Mouse (Mus musculus) frontal cortex, postnatal 14 days (tissue): ENCODE measurements around the gene Chit1.

Source experiments
- DNase-seq, 2 experiments: peaks; one replicate each; pipeline ENCODE4 v3.0.0; 2022; ENCODE audit warnings: low spot score in 2 of 2

Chit1 gene

DNA sequence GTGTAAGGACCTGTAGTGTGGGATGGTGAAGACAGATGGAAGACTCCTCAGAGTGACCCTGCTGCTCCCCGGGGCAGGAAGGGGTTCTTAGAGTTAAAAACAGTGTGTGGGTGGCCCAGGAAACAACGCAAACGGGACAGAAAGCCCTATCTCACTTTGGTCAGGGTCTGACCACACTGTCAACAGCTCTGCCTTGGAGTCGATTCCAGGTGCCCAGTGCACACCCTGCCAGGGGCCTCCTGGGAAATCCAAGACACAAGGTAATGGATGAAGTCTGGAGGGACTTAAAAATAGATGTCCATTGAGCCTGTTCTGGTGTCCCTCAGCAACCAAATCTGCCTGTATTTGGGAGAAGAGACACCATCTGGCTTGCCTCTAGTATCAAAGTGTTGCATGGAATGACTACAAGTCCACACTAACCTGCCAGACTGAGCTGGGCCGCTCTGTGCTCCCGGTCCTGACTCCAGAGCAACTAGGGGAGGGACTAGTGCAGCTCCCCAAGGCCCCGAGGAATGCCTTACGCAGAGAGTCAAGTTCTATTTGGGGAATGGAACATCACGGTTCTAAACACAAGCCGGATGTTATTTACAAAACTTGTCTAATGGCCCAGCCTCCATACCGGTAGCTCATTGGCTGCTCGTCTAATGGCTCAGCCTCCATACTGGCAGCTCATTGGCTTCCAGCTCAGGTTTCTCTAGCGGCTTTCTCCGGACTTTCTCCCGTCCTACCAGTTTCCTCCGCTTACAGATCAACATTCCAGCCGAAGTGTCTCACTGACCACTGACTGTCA is 12.1 kb upstream of the Chit1 start:
- peak; percentile 47 to 63 for DNase-seq

- DNase-seq: no peak
Measured at GRCm38 (mm10) chr1:134099516-134100235, 11.4 kb upstream of the Chit1 start.

GRCm38 (mm10) chr1:134100401-134100800 is 10.6 kb upstream of the Chit1 start:
- no peak for DNase-seq

DNA sequence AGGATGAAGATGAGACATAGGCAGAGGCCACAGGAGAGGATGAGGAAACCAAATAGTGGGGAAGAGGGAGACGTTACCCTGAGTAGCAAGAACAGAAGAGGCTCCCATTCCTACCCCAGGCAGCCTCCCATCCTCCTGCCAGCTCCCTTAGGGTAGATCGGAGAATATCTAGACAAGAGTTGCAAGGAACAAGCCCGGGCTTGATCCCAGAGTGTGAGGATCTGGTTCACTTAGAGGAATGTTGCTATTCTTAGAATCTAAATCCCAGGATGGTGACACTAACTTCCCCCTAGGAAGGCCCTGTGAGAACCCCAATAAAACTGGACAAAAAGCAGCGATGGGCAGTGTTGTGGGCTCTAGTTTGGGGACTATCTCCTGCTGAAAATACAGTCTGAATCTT is 10.1 kb upstream of the Chit1 start:
- DNase-seq: no peak

DNA sequence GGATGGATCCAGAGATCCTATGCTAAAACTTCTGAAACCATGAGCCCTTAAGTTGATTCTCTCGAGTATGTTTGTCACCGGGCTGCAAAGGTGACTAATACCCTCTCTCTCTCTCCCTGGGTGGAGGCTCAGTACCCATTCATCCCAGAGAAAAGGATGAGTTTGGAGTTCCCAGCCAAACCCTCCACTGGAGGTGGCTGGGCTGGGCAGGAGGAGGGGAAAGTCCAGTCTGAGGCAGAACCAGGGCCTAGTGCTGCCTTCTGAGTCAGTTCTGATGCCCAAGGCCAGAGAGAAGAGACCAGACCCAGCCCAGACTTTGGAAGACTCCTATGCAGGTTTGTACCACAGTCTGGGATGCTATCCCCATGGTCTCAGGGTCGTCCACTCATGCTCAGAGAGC is 9.4 kb upstream of the Chit1 start:
- no peak for DNase-seq

DNA sequence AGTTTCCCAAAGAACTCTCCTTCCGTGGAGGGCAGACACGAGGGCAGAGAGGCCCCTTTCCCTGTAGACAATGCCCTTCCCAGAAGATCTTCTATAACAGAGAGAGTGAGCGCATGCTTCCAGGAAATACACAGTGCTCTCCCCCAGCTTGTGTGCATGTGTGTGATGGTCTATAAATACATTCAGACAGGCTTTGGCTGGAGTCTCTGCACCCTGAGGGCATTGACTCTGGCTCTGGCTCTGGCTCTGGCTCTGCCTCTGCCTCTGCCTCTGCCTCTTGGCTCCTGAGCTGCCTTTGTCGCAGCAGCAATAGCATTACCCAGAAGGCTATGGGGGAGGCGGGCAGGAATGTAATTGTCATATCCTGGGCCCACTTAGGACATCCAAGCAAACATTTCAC is 7.2 kb upstream of the Chit1 start:
- no peak for DNase-seq

- DNase-seq: no peak
Measured at GRCm38 (mm10) chr1:134105043-134105763, 5.8 kb upstream of the Chit1 start.

- DNase-seq: no peak
Measured at GRCm38 (mm10) chr1:134105764-134106430, 5.1 kb upstream of the Chit1 start.

DNA sequence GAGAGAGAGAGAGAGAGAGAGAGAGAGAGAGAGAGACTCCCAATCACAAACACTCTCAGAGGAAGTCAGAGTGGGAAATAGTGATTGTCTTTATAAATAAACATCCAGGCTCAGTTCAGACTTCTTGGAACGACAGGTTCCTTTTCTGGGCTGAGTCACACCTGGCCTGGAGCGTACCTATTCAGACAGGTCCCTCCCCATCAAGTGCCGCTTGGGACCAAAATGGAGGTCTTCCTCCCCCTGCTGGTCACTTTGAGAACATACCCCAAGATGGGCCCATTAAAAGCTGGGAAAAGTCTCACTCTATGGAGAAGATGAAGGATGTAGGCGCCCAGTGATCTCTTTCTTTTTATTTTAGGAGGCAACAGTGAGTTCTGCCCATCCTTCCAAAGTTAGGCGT is 4.3 kb upstream of the Chit1 start:
- peak in 1 of 2 experiments; percentile 62 for DNase-seq

DNA sequence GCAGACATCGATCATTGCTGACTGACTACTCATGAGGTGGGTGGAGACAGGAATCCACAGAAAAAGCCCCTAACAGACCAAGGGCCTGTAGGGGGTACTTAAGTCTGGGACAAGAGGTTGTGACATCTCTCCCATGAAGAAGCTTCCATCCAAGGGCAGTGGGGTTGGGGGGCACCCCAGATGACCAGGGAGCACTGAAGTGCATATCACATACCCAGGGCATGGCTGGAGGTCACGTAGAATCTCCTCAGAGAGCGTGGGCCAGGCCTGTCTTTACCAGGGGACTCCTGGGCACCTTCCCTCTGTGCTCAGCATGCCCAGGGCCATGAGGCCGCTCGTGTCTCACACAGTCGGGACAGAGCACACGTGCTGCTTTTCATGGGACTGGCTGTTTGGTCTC is 3.3 kb upstream of the Chit1 start:
- DNase-seq: no peak

DNA sequence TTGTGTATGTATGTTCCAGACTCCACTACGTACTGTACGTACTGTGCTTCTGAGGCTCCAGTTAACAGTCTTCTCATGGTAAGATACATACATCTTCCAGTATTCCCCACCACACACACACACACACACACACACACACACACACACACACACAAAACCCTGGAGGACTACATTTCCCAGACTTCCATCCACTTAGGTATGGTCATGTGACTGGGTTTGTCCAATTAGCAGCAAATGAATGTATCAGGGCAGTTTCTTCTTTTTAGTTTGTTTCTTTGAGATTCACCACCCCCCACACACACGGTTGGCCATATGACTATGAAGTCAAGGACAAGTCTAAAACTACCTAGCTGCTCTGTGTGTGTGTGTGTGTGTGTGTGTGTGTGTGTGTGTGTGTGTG is 1.0 kb upstream of the Chit1 start:
- no peak for DNase-seq

- DNase-seq: no peak
Measured at GRCm38 (mm10) chr1:134110449-134110848, 593 bp upstream of the Chit1 start.

GRCm38 (mm10) chr1:134113560-134113959 is 2.5 kb downstream of the Chit1 start:
- no peak for DNase-seq

GRCm38 (mm10) chr1:134114018-134114417 is 3.0 kb downstream of the Chit1 start:
- no peak for DNase-seq

- DNase-seq: no peak
Measured at GRCm38 (mm10) chr1:134114730-134115129, 3.7 kb downstream of the Chit1 start.

- no peak for DNase-seq
Measured at GRCm38 (mm10) chr1:134115424-134115823, 4.4 kb downstream of the Chit1 start.

- DNase-seq: no peak
Measured at GRCm38 (mm10) chr1:134117110-134117509, 6.1 kb downstream of the Chit1 start.

DNA sequence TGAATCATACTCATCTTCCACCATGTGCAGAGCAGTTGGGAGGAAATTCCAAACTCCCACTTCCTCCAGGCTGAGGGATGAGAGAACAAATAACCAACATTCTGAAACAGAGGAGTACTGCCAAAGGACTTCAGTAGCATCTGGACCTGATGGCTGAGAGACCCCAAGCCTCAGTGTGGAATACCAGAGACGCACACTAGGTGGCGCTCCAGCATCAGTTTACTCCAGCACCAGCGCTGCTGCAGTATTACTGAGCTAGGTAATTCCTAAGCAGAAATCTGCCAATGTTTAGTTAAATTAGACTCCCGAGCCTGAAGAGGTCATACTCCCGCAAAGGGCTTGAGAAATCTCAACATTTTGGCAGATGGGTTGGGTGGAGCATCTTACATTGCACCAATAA is 9.1 kb downstream of the Chit1 start:
- DNase-seq: peak; percentile 69 to 90

- no peak for DNase-seq
Measured at GRCm38 (mm10) chr1:134122195-134122594, 11.2 kb downstream of the Chit1 start.

- no peak for DNase-seq
Measured at GRCm38 (mm10) chr1:134133316-134133715, 22.3 kb downstream of the Chit1 start.

DNA sequence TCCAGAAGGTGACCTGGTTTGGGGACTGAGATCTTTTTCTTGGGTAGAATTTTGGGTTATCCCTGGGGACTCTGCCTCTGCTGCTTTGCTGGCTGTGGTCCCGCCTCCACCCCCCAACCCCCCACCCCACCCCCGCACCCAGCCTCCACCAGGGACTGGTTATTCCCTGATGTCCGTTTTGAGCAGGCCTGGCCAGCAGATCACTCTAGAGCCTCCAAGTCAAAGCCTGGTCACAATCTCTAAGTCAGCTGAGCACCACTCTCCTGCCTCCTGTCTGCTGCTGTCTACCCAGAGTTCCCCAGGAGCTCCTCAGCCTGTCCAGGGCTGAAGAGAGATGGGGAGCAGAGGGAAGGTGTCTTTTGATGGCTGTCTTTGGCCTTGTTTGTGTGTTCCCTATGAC is 25.3 kb downstream of the Chit1 start:
- no peak for DNase-seq

- no peak for DNase-seq
Measured at GRCm38 (mm10) chr1:134138424-134138823, 27.4 kb downstream of the Chit1 start.
